Mouse (Mus musculus) lung, postnatal 0 days (tissue): ENCODE measurements at regions not wholly inside any gene's neighbourhood (a gene's known extent, or its start where the extent isn't known, plus 50 kb on each side); places are given as distances from the start of the nearest gene placed in this dataset.

Experiments used
- CTCF ChIP-seq: IDR thresholded peaks from 2 replicates; pipeline ENCODE4 v1.5.1; 2016; ENCODE audit warnings: antibody characterized with exemption, mild to moderate bottlenecking
- EP300 ChIP-seq: IDR thresholded peaks from 2 replicates; pipeline ENCODE4 v1.6.1; 2016; ENCODE audit warnings: antibody characterized with exemption, mild to moderate bottlenecking, control low read depth

DNA sequence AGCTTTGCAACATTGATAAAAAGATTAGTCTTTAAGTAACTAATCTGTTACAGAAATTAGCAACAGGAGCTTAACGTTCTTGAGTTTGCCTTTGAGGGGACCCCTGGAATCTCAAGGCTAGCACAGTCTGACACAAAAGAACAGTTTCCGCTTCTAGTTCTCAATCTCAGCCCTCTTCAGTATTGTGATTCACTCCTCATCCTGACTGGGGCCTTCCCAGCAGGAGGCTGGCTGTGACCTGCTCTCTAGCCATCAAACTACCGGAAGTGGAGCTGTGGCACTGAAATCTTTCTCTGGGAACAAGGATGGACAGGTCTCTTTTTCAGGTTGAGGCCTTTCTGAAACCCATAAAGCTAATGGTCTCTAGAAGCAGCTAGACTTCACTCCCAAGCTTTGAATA is 209.6 kb upstream of the Camk1g start:
- TF ChIP-seq EP300 (no peak), CTCF (no peak)
